Mouse (Mus musculus) MN1 (cell line): ENCODE results near the gene Amh.
"Not testable (repeated sequence)": the region's sequence is repeated elsewhere in the genome, so short reads cannot be mapped to it uniquely, and the experiment has no call there.

Source experiments
- DNase-seq: peaks from one replicate; pipeline ENCODE4 v3.0.0-alpha.2; 2016; ENCODE audit warnings: low spot score

The Amh gene

DNA sequence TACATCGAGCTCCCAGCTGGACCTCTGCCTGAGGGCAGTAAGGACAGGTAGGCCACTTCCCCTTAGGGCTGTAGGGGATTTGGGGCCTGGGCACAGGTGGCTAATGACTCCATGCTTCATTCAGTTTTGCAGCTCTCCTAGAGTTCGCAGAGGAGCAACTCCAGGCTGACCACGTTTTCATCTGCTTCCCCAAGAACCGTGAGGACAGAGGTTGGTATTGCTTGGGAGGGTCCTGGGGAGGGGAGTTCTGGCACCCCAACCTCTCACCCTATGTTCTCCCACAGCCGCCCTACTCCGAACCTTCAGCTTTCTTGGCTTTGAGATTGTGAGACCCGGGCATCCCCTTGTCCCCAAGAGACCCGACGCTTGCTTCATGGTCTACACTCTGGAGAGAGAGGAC, 23.5 kb downstream of the Amh start:
- DNase-seq: not testable (repeated sequence)

DNA sequence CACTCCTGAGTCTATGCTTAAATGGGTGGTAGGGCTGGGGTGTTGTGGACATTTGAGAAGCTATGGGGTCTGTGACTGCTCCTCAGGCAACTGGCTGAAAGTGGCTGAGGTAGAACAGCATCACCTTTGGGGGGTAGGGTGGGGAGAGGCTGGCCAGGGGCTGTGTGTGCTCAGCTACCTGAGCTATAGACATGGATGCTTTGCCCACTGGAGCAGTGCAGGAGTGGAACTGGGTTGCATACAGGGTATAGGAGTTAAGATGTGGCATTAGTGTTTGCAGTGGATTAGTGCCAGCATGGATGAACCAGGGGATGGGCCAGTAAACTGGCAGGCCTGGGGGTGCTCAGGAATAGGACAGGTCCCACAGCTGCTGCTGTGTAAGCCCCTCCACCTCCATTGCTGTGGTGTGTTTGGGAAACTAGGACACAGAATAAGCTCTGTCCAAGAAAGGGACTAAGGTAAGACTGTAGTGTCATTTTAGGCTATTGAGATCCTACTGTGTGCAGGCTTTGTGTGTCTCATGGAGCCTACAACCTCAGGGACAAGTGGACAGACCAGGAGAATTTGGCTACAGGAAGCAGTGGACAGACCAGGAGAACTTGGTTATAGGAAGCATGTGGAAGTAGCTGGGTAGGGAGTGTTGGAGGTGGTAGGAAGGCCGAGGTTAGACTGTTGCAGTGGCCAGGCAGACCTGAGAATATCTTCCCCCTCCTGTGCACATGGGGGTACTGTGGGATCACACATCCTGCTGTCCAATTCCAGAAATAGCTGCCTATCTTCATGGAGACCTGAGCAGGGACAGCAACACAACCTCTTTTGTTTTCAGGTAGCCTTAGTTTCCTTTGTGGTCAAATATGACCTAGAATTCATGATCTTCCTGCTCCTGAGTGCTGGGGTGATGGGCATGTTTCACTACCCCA, 24.6 kb downstream of the Amh start:
- DNase-seq: no peak

DNA sequence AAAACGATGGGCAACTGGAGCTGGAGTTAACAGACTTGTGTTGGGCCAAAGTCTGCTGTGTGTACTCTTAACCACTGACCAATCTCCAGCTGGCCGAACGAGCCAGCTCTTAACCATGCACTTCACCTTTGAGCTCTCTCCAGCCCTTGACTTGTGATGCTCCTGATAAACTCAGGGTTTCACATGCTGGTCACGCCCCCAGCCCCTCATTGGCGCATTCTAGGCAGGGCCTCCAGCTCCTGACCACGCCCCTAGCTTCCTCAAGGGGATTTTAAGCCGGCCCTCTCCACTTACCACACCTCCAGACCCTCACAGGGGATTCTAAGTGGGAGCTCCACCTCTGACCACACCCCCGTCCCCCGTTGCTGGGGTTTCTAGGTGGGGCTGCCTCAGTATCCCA, 26.1 kb downstream of the Amh start:
- DNase-seq: peak; percentile 31

DNA sequence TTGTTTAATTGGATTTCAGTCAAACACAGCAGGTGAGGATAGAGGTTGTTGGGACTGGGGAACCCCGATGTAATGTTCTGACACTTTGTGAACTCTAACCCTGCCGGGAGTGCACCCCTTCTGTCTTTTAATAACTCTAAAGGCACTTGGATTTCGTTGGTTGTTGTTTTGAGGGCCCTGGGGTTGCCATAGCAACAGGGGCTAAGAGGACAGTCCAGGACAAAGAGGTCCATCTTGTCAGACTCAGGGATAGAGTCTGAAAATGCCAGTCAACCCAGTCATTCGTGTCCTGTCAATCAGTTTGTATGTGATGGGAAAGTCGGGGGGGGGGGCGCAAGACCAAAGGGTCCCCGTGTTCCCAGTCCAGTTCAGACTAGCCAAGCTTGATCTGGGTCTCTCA, 27.8 kb downstream of the Amh start:
- DNase-seq: no peak

DNA sequence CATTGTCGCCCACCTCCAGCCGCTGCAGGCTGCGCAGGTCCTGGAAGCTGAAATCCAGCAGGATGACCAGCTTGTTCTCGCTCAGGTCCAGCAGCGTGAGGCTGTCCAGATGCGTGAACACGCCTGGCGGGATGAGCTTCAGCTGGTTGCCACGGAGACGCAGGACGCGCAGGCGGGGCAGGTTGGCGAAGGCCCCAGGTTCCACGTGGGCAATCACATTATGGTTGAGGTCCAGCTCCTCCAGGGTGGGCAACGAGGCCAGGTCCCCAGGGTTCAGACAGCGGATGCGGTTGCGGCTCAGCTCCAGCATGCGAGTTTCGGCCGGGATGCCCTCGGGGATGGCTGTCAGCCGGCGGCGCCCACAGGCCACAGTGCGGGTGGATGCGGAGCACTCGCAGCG, 30.6 kb downstream of the Amh start:
- DNase-seq: no peak

DNA sequence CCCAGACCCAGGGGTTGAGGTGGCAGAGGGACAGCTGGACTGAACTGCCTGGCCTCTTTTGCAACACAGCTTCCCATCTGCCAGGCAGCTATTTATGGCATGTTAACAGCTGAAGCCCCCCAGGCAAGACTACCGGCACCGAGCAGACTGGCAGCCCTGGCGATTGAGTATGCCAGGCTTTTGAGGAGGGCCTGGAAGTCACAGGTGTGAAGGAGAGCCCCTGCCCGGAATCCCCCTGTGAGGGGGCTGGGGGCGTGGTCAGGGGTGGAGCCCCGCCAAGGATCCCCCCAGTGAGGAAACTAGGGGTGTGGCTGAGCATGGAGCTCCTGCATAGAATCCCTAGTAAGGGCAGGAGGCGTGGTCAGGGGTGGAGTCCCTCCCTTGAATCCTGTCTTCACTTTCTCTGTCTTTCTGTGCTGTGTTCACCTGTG, 31.9 kb downstream of the Amh start:
- no peak for DNase-seq

DNA sequence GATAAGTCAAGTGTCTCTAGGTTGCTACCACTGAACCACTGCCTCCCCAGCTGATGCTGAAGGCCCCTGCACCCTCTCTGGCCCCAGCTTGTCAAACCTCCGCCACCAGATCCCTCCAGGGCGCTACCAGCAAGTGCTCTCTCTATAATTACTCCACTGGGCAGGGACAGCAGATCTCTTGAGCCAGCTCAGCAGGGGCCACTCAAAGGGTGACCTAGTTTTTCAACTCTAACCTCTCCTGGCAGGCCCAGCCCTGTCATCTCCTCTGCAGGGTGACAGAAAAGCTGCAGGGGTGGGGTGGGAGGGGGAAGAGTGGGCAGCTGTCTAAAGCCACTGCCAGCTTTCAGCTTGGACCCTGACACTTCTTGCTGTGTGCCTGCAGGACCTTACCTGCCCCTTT, 32.8 kb downstream of the Amh start:
- DNase-seq: no peak

DNA sequence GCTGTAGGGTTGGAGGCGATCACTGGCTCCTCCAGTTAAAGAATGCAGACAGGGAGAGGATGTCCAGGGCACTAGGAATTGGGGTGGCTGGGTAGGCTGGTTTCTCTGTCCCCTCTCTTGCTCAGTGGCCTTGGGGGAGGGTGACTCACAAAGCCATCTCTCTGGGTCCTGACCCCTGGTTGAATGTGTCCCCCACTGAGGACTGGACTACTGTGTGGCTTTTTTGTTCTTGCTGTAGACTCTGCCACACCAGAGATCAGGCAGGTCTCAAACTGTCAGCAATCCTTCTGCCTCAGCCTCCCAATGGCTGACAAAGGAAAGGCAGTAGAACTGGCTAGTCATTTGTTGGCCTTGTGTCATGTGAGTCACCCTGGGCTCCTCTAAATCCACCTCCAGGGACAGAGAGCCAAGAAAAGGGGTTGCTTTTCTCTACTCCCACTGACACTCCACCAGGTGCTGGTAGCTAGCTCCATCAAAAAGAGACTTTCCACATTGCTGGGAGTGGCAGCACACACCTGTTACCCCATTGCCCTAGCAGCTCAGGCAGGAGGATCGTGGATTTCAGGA, 33.4 kb downstream of the Amh start:
- no peak for DNase-seq

DNA sequence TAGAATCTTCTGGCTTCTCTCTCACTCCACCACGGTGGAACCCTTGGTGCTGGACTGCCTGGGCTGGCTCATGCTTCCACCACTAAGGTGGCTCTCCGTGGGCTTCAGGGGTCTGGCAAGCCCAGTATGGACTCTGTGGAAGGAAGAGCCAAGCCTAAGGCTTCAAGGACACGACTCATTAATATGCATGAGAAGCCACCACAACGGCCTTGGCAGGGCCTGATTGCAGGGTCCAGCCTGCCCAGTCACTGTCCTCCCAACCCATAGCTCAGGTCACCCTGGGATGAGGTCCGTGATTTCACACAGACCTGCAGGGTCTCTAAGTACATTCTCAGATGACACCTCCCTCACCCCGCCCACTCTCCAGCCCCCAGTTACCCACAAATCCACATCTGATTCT, 34.8 kb downstream of the Amh start:
- DNase-seq: no peak

DNA sequence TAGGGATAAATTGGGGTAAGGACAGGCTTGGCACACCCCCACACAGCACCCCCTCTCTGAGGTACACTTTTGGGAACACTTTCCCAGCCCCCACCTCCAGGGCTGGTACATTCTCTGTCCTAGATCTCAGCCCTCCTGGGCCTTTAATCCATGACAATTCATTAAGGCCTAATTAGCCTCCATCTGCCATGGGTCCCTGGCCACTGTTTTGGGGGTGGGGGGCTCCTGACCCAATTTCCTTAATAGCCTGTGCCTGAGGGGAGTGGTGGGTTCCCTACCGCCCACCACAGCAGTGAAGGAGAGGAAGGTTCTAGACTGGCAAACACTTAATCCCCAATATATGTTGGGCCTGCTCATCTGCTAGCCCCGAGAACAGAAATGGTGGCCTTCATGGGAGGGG, 36.6 kb downstream of the Amh start:
- no peak for DNase-seq

DNA sequence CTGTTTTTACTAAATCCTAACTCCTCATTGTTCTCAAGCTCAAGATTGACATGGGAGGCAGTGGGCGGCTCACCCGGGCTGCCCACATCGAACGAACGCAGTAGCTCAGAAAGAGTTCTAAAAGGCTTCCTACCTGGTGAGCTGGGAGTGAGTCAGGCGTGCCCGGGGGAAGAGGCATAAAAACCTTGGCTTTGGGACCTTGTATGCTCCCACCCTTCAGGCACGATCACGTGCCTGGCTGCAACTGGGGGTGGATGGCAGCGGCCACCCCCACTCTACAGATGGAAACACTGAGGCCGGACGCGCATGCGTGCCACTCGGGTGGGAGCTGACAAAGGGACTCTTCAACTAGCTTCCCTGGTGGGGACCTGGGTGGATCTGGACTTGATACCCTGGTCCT, 37.3 kb downstream of the Amh start:
- DNase-seq: no peak

DNA sequence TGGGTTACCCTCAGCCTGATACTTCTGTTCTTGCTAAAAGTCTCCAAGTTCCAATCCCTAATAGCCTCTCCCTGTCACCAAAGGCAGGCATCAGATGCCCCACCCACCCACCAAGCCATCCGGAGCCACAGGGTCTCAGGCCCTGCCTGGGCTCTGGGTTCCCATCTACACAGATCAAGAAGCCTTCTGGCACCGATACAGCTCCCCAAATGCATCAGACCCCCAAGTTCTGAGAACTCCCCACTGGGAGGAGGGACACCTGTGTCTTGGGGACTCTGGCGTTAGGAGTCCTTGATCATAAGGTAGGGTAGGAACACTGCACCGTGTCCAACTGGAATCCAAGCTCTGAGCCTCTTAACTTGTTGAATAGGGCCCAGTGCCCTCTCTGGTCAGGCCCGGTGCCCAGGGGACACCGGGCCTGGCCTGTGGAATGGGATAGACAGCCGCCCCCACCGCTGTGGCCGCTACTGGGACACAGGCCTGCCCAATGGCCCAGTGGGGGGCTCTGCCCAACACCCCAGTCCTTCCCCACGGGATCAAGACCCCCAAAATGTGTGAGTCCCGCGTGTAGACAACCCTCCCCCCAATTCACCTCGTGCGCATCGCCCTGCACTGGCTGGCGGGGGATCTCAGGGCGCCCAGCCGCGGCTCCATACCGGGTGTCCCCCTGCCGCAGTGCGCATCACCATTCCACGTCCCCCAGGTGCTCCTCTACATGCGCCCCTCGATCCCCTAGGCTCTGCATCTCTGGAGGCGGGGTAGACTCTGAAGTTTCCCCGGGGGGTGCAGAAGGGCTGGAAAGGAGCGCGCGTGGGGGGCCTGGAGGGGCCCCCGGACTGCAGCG, 38.3 kb downstream of the Amh start:
- DNase-seq: no peak

DNA sequence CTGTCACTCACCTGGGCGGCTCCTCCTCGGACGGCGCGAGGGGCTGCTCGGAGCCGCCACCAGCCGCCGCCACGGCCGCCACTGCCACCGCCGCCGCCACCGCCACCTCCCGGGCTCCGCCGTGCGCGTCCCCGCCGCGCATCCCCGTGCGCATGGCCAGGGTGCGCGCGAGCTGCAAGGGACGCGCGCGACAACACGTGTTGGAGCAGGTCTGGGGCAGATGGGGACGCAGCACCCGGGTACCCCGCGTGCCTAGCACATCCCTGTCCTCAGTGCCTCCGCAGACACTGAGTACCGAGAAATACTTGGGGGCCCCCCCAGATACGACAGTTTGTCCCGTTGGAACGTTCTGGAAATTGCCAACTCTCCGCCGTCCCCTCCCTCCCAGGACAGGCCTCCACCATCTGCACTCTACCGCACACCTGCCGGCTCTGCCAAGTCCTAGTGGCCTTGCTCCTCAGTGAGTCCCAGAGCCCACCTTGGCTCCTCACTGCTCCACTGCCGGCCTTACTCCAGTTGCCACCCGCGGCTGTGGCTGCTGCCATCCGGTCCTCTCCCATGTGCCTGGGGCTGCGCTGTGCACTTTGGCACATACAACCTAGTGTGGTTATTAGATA, 39.0 kb downstream of the Amh start, which contains the start of gene Lingo3:
Gene Lingo3 (minus strand): TSS at position 109 of the 617 bp plus-strand sequence.
- DNase-seq: no peak

DNA sequence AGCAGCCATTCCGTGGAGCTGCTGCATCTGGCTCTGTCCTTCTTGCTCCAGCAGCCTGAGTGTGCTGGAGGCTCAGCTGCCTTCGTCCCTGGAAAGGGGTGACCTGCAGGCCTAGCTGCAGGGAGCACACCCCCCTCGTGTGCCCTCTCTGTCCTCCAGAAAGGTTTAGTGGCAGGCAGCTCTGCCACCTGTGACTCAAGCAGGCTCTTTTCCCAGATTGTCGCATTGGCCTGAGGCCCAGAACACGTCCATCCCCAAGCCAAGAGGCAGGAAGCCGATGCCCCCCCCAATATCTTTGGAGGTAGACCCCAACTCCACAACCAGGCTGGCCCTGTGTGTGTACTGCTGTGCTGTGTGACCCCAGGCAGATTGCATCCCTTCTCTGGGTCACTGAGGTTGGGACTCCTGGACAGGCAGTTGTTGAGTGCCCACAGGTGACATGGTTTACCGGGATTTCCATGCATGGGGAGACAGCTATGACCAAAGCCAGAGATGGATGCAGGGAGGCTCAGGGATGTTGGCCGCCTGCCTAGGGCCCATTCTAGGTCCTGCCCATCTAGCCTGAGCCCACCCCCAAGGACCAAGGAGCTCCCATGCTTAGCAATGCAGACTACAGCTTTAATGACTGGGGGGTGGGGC, 40.1 kb downstream of the Amh start:
- DNase-seq: no peak

DNA sequence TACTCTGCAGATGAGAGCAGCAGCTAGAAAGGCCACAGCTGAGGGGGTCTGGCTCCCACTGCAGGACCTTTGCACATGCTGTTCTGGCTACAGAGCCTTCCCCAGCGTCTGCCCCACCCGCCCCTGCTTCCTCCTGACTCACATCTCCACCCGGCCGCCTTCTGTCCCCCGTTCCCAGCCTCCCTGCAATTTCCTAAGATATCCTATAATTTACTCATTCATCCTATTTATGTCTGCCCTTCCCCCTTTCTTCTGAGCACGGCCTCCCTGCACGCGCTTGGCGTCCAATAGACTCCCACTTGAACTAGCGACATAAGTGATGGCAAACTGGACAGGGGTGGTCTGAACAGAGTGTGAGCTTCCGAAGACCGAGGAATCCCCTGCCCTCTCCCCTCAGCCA, 40.7 kb downstream of the Amh start:
- no peak for DNase-seq

DNA sequence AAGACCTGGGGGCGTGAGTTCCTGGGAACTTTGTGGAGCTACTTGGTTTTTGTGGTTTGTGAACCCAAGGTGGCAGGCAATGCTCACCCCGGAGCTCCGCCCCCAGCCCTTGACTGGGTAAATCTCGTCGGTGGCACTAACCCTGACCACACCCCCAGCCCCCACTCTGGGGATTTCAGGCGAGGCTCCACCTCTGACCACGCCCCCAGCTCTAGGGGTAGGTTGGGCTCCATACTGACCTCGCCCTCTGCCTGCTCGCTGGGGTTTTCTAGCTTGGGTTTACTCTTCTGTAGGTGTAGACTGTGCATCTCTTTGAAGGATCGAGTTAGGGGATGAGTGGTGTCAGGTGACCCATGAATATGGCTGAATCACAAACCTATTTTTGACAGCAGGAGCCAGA, 43.5 kb downstream of the Amh start:
- no peak for DNase-seq

DNA sequence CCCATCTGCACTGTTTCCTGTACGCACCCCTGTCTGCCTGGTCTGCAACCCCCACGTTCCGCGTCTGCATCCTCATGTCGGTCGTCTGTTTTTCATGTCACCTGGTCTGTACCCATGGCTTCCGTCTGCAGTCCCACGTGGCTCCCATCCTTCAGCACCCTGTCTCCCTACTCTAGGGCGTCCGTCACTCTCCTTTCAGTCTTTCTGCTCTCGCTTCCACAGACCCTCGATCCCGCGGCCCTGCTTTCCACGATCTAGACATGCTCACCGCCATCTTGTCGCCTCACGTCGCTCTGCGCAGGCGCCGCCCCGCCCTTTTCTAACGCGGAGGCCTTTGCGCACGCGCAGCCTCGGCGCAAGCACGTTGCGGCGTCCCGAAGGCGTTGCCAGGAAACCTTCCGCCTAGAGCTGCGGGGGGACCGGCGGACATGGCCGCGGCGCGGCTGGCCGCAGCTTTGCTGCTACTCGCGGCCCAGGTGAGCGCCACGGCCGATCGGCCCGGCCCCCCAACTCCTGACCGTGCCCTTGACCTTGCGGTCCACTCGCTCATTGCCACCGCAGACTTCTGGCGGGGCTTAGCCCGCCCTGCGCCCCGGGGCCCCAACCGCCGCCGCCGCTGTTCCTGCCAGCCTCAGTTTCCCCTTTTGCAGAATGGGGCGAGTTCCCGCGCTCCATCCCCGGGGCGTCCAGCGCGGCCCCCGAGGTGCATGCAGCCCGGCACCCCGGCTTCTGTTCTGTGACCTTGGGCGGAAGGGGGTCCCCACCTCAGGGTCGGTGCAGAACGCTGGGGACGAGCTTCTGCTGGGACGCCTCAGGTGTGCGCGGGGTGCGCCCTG, 50.1 kb downstream of the Amh start, which contains the start of the genes Lsm7 and Sppl2b:
Gene Lsm7 (minus strand): TSS at position 297 of the 836 bp plus-strand sequence.
Gene Sppl2b (plus strand): TSS at position 363 of the 836 bp plus-strand sequence.
- DNase-seq: peak; percentile 97

DNA sequence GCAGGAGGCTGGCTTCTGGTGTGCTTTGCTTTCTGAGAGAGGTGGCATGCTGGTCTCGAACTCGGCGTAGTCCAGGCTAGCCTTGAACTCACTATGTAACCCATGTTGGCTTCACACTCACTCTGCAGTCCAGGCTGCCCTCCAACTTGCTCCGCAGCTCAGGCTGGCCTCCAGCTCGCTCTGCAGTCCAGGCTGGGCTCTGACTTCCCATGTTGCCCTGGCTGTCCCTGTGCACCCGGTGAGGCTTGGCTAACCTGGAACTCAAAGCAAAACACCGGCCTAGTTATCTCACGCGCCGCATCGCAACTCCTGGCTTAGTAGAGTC, 50.7 kb downstream of the Amh start:
- no peak for DNase-seq

DNA sequence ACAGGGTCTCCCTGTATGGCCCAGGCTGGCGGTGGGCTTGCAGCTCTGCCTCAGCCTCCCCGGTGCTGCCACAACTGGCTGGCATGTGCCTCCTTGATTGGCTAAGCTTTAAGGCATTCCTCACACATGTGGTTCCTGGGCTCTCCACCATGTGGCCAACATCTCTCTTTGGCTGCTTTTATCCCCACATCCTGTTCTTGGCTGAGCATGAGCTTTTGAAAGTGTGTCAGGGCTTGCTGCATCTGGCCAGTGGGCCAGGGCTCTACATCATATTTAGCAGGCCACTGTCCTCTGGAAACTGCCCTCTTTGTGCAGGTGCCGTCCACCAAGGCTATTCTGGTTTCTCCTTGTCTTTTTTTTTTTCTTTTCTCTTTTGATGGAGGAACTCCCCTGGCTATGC, 51.2 kb downstream of the Amh start:
- peak; percentile 73 for DNase-seq

DNA sequence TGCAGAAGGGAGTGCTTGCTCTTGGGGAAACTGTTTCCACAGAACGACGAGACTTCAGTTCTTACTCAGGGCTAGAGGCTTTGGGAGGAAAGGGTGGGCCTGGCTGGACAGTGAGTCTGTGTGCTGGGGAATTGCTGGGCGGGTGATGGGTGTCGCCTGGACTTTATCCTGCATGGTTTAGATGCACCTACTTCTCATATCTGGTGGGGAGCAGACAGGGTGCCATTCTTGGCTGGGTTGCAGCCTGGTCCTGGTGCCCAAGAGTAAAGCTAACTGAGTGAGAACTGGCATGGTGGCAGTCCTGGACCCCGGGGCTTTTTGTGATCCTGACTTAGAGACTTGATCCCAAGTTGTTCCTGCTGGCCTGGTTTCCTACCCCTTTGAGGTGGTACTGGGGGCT, 51.9 kb downstream of the Amh start:
- no peak for DNase-seq
